Mouse (Mus musculus): Measurements from ENCODE around the gene Agpat3. TPM values are rescaled to one million over a fixed set of nuclear protein-coding genes. Genes with fewer than 3 reads are reported as not detected.

Gene Agpat3
- polyA plus RNA-seq, 2 experiments, result 14.5 to 21.0 TPM

DNA sequence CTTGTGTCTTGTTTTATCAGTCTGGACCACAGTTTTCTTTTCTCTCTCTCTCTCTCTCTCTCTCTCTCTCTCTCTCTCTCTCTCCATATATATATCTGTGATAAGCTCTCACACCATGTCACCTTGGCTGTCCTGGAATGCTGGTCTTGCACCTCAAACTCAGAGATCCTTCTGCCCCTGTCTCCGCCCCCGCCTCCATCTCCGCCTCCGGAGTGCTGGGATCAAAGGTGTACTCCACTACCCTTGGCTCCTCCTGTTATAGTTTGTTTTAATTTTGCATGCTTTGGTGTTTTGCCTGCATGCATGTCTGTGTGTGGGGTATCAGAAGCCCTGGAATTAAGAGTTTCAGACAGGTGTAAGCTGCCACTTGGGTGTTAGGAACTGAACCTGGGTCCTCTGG is 76.0 kb downstream of the Agpat3 start:
- H3K36me3 ChIP-seq (replicated peaks; ENCODE audit: control insufficient read depth, insufficient read depth, low read depth), result no peaks in the 10 kb centered on the region
- H3K27ac ChIP-seq, result no peak overlapping the region
- no peak for DNase-seq (ENCODE audit: low read depth in 3 of 3, low spot score in 3 of 3)
- no peak overlapping the region for H3K4me3 ChIP-seq (ENCODE audit: insufficient read depth in 1 of 2, low read depth in 2 of 2, low read length in 2 of 2)
- no peak overlapping the region for H3K4me2 ChIP-seq (ENCODE audit: low read depth)
- ATAC-seq (ENCODE audit: insufficient read depth), result no peak
- no peaks in the 10 kb centered on the region for H3K9me3 ChIP-seq (ENCODE audit: control insufficient read depth, low read length)
- no peak overlapping the region for H3K9ac ChIP-seq (replicated peaks)
- H3K27me3 ChIP-seq (ENCODE audit: control insufficient read depth, insufficient read depth, low read length), result no peaks in the 10 kb centered on the region
- 75% methylated on average over 4 of the region's 4 CpGs for WGBS (ENCODE audit: insufficient replicate concordance)
- TF ChIP-seq CTCF (IDR thresholded peaks at IDR 0.05; ENCODE audit: low read depth) (no peak), EP300 (IDR thresholded peaks at IDR 0.05; ENCODE audit: low read depth) (no peak)
- H3K4me1 ChIP-seq (replicated peaks; ENCODE audit: control insufficient read depth in 2 of 2, insufficient read depth in 2 of 2, low read length in 1 of 2), result peaks cover 0 to 4% of the 10 kb centered on the region in 2 experiments; a peak in 2 of 4 replicates

GRCm38 (mm10) chr10:78272932-78273331 is 79.4 kb downstream of the Agpat3 start:
- peaks cover 0 to 4% of the 10 kb centered on the region in 2 experiments; a peak in 2 of 4 replicates for H3K4me1 ChIP-seq (replicated peaks; ENCODE audit: control insufficient read depth in 2 of 2, insufficient read depth in 2 of 2, low read length in 1 of 2)
- TF ChIP-seq CTCF (IDR thresholded peaks at IDR 0.05; ENCODE audit: low read depth) (no peak), EP300 (IDR thresholded peaks at IDR 0.05; ENCODE audit: low read depth) (no peak)
- 7% methylated on average over 8 of the region's 9 CpGs for WGBS (ENCODE audit: insufficient replicate concordance)
- H3K27me3 ChIP-seq (ENCODE audit: control insufficient read depth, insufficient read depth, low read length), result no peaks in the 10 kb centered on the region
- H3K36me3 ChIP-seq (replicated peaks; ENCODE audit: control insufficient read depth, insufficient read depth, low read depth), result no peaks in the 10 kb centered on the region
- peak overlapping the region; percentile 26 for H3K4me2 ChIP-seq (ENCODE audit: low read depth)
- ATAC-seq (ENCODE audit: insufficient read depth), result peak; percentile 73
- H3K9ac ChIP-seq (replicated peaks), result no peak overlapping the region
- no peaks in the 10 kb centered on the region for H3K9me3 ChIP-seq (ENCODE audit: control insufficient read depth, low read length)
- H3K27ac ChIP-seq, result no peak overlapping the region
- DNase-seq (ENCODE audit: low read depth in 3 of 3, low spot score in 3 of 3), result peak; percentile 29 to 45 (median 40)
- H3K4me3 ChIP-seq (ENCODE audit: insufficient read depth in 1 of 2, low read depth in 2 of 2, low read length in 2 of 2), result no peak overlapping the region

- ATAC-seq (ENCODE audit: insufficient read depth), result no peak
Measured at GRCm38 (mm10) chr10:78265881-78266280, 86.4 kb downstream of the Agpat3 start.

GRCm38 (mm10) chr10:78264735-78265134 is 87.6 kb downstream of the Agpat3 start:
- TF ChIP-seq CTCF (IDR thresholded peaks at IDR 0.05; ENCODE audit: low read depth) (no peak), EP300 (IDR thresholded peaks at IDR 0.05; ENCODE audit: low read depth) (no peak)
- Histone ChIP-seq H3K9me3 (ENCODE audit: control insufficient read depth, low read length) (no peaks in the 10 kb centered on the region), H3K9ac (replicated peaks) (no peak overlapping the region), H3K27me3 (ENCODE audit: control insufficient read depth, insufficient read depth, low read length) (no peaks in the 10 kb centered on the region), H3K4me3 (ENCODE audit: insufficient read depth in 1 of 2, low read depth in 2 of 2, low read length in 2 of 2) (no peak overlapping the region), H3K4me1 (replicated peaks; ENCODE audit: control insufficient read depth in 2 of 2, insufficient read depth in 2 of 2, low read length in 1 of 2) (no peaks in the 10 kb centered on the region), H3K36me3 (replicated peaks; ENCODE audit: control insufficient read depth, insufficient read depth, low read depth) (no peaks in the 10 kb centered on the region), H3K27ac (no peak overlapping the region), H3K4me2 (ENCODE audit: low read depth) (no peak overlapping the region)
- WGBS (ENCODE audit: insufficient replicate concordance), result 13% methylated on average over 3 of the region's 3 CpGs
- ATAC-seq (ENCODE audit: insufficient read depth) (no peak), DNase-seq (ENCODE audit: low read depth in 3 of 3, low spot score in 3 of 3) (peak in 1 of 3 experiments; percentile 30)

More at GRCm38 (mm10) chr10:78265881-78266280, 86.4 kb downstream of the Agpat3 start:
- no peak overlapping the region for H3K4me3 ChIP-seq (ENCODE audit: insufficient read depth in 1 of 2, low read depth in 2 of 2, low read length in 2 of 2)
- no peaks in the 10 kb centered on the region for H3K36me3 ChIP-seq (replicated peaks; ENCODE audit: control insufficient read depth, insufficient read depth, low read depth)
- TF ChIP-seq CTCF (IDR thresholded peaks at IDR 0.05; ENCODE audit: low read depth) (no peak), EP300 (IDR thresholded peaks at IDR 0.05; ENCODE audit: low read depth) (no peak)
- H3K27ac ChIP-seq, result no peak overlapping the region
- 45% methylated on average over 3 of the region's 3 CpGs for WGBS (ENCODE audit: insufficient replicate concordance)
- no peak for DNase-seq (ENCODE audit: low read depth in 3 of 3, low spot score in 3 of 3)
- no peak overlapping the region for H3K9ac ChIP-seq (replicated peaks)
- no peaks in the 10 kb centered on the region for H3K9me3 ChIP-seq (ENCODE audit: control insufficient read depth, low read length)
- no peaks in the 10 kb centered on the region for H3K4me1 ChIP-seq (replicated peaks; ENCODE audit: control insufficient read depth in 2 of 2, insufficient read depth in 2 of 2, low read length in 1 of 2)
- no peak overlapping the region for H3K4me2 ChIP-seq (ENCODE audit: low read depth)
- H3K27me3 ChIP-seq (ENCODE audit: control insufficient read depth, insufficient read depth, low read length), result no peaks in the 10 kb centered on the region

DNA sequence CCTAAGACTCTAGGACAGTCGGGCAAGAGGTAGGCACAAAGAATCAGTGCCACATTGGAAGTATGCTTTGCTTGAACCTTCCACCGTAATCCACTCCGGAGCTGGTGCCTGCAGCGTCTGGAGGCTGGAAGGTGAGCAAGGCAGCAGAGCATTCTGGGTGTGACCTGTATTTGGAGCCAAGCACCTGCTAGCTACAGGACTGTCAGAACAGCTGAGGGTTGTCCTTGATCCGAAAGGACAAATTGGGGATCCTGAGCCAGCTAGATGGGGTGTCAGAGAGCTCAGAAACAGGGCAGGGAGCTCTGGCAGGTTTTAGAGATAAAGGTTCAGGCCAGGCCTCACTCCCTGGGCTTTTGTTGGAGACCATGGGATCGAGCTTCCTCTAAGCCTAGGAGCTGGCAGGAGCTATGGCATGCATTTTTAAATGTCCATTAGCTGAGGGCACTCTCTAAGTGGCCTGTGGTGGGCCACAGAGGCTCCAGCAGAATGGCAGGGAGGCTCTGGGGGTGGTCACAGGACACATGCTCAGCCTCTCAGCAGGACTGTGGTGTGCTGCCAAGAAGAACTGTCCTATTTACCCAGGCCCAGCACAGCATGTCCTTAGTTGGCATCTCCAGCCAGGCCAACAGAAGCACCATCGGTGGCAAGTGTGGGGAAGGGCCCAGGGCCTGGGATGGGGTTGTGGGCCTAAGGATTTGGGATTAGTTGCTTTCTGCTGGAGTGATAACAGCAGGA is 91.2 kb downstream of the Agpat3 start:
- Histone ChIP-seq H3K27ac (no peak overlapping the region), H3K4me3 (ENCODE audit: insufficient read depth in 1 of 2, low read depth in 2 of 2, low read length in 2 of 2) (no peak overlapping the region), H3K4me1 (replicated peaks; ENCODE audit: control insufficient read depth in 2 of 2, insufficient read depth in 2 of 2, low read length in 1 of 2) (no peaks in the 10 kb centered on the region), H3K36me3 (replicated peaks; ENCODE audit: control insufficient read depth, insufficient read depth, low read depth) (no peaks in the 10 kb centered on the region), H3K9ac (replicated peaks) (no peak overlapping the region), H3K9me3 (ENCODE audit: control insufficient read depth, low read length) (no peaks in the 10 kb centered on the region), H3K27me3 (ENCODE audit: control insufficient read depth, insufficient read depth, low read length) (no peaks in the 10 kb centered on the region), H3K4me2 (ENCODE audit: low read depth) (no peak overlapping the region)
- 60% methylated on average over 7 of the region's 7 CpGs for WGBS (ENCODE audit: insufficient replicate concordance)
- ATAC-seq (ENCODE audit: insufficient read depth) (no peak), DNase-seq (ENCODE audit: low read depth in 3 of 3, low spot score in 3 of 3) (no peak)
- TF ChIP-seq CTCF (IDR thresholded peaks at IDR 0.05; ENCODE audit: low read depth) (no peak), EP300 (IDR thresholded peaks at IDR 0.05; ENCODE audit: low read depth) (no peak)
